Mouse (Mus musculus) midbrain, embryonic 15.5 days (tissue): ENCODE results near the gene Negr1. TPM values are rescaled to one million over a fixed set of nuclear protein-coding genes. Genes with fewer than 3 reads are reported as not detected.

ENCODE experiments used
- ATAC-seq: fragments of 200-750 bp; cut with Nextera tagmentation; replicated peaks from 2 replicates; pipeline ENCODE4 v1.8.0; 2017; ENCODE audit warnings: moderate TSS enrichment
- H3K27ac ChIP-seq: fragments of 300-500 bp; sonication (generic); 2 replicates; pipeline ENCODE4 v1.5.1; 2015; ENCODE audit warnings: mild to moderate bottlenecking, inconsistent platforms
- H3K27me3 ChIP-seq: fragments of 300-500 bp; sonication (generic); replicated peaks from 2 replicates; pipeline ENCODE4 v1.6.1; 2015; ENCODE audit warnings: inconsistent platforms
- H3K36me3 ChIP-seq: fragments of 300-500 bp; sonication (generic); replicated peaks from 2 replicates; pipeline ENCODE4 v1.6.1; 2015; ENCODE audit warnings: inconsistent platforms
- H3K4me1 ChIP-seq: fragments of 300-500 bp; sonication (generic); 2 replicates; pipeline ENCODE4 v1.6.1; 2015; ENCODE audit warnings: inconsistent platforms
- H3K4me2 ChIP-seq: fragments of 300-500 bp; sonication (generic); 2 replicates; pipeline ENCODE4 v1.6.1; 2015; ENCODE audit warnings: inconsistent platforms, mild to moderate bottlenecking, moderate library complexity
- H3K4me3 ChIP-seq: fragments of 300-500 bp; sonication (generic); 2 replicates; pipeline ENCODE4 v1.5.1; 2015; ENCODE audit warnings: mild to moderate bottlenecking, inconsistent platforms
- H3K9ac ChIP-seq: fragments of 300-500 bp; sonication (generic); 2 replicates; pipeline ENCODE4 v1.6.1; 2015; ENCODE audit warnings: mild to moderate bottlenecking, inconsistent platforms
- H3K9me3 ChIP-seq: fragments of 300-500 bp; sonication (generic); 2 replicates; pipeline ENCODE4 v1.6.1; 2016; ENCODE audit warnings: inconsistent platforms
- WGBS: fragments of 180-500 bp; shearing (Covaris S2); methylation state at CpG from one replicate; pipeline ENCODE4 v1.1.7; 2015; ENCODE audit warnings: mixed read lengths; 5-methylcytosine and 5-hydroxymethylcytosine counted together
- polyA plus RNA-seq: library from polyadenylated mRNA; unstranded; fragments of >200 nt; fragmentation: Nextera tagmentation; extraction: Ambion mirVana; gene quantifications from 2 replicates; pipeline ENCODE4 v1.2.1, GENCODE M21; 2015

Gene Negr1
- polyA plus RNA-seq, 1 experiment from 2014 or later, result 69.4 TPM

DNA sequence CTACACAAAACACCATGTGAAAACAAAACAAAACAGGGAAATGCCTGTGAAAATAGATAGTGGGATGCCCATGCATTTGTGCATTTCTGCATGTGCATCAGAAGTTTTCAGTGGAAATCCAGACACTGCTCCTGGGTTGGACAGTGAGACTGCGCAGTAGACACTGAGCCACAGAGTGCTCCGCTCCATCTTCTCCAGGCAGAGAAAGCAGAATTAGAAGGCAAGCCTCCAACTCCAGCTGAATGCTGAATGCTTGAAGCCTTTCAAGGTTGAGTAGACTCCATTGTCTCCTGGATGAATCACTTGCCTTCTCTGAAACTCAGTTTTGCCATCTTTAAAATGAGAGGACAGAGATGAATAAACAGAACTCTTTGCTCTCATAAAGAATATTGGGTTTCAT is 546.6 kb downstream of the Negr1 start:
- Histone ChIP-seq H3K27ac (no peak overlapping the region), H3K9me3 (no peaks in the 10 kb centered on the region), H3K4me3 (no peak overlapping the region), H3K27me3 (no peaks in the 10 kb centered on the region), H3K9ac (no peak overlapping the region), H3K4me1 (no peaks in the 10 kb centered on the region), H3K4me2 (no peak overlapping the region), H3K36me3 (no peaks in the 10 kb centered on the region)
- ATAC-seq, result no peak
- WGBS, result 84% methylated on average over 2 of the region's 2 CpGs

DNA sequence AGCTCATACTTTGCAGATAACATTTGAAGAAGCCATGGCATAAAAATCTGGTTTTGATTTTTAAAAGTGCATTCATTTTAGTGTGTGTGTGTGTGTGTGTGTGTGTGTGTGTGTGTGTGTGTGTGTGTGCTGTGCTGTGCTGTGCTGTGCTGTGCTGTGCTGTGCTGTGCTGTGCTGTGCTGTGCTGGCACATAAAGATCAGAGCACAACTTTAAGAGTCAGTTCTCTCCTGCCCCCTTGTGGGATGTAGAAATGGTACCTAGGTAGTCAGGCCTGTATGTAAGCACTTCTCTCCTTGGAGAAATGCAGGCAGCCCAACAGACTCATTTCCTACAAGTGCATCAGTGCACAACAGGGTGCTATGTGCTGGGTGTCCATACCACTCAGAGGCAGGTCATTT is 547.7 kb downstream of the Negr1 start:
- Histone ChIP-seq H3K9me3 (no peaks in the 10 kb centered on the region), H3K4me1 (no peaks in the 10 kb centered on the region), H3K9ac (no peak overlapping the region), H3K4me3 (no peak overlapping the region), H3K27ac (no peak overlapping the region), H3K36me3 (no peaks in the 10 kb centered on the region), H3K27me3 (no peaks in the 10 kb centered on the region), H3K4me2 (no peak overlapping the region)
- peak; percentile 89 for ATAC-seq

DNA sequence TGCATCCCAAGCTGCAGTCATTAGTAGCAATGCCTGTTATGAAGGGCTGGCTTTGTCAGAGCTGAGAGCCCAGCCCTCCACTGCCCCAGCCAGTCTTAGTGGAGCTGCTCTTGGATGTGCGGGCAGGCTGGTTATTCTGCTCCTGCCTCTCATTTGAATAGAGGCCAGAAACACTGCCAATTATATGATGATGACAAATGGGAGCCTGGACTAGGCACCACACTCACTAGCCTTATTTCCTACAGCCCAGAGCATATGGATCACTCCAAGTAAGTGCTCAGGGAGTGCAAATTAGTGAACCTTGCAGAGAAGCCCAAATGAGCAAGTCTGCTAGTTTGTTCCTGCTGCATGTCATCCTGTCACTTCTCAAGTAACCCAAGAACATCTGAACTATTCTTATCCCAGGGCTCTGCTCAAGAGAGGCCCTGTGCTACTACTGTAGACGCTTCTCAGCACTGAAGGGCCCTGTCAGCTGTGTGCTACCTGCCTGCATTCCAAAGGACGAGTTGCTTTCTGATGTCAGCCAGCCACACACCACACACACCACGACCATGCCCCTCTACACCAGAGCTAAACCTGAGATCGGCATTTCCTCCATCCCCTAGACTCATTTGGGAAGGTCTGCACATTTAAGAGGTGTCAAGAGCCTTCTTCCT is 553.6 kb downstream of the Negr1 start:
- WGBS, result 58% methylated on average over 5 of the region's 5 CpGs
- Histone ChIP-seq H3K9ac (no peak overlapping the region), H3K27ac (peak overlapping the region; percentile 23), H3K36me3 (no peaks in the 10 kb centered on the region), H3K9me3 (no peaks in the 10 kb centered on the region), H3K4me3 (no peak overlapping the region), H3K27me3 (no peaks in the 10 kb centered on the region), H3K4me1 (peaks cover 5% of the 10 kb centered on the region; the same call in 1 of the 2 replicates), H3K4me2 (no peak overlapping the region)
- peak; percentile 83; the same call in 1 of the 2 replicates for ATAC-seq

DNA sequence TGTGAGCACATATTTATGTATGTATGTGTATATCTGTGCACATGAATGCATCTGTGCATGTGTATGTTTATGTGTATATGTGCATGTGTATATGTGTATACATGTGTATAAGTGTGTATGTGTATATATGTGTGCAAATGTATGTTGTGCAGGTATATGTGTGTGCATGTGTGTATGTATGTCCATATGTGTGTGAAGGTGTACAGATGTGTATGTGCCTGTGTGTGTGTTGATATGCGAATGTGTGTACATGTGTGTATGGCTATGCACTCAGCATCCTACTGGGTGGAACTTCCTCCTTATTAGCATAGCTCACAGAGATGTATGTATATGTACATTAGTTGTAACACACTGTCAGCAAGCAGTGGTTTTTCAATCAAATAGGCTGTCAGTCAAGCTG is 554.4 kb downstream of the Negr1 start:
- no peak overlapping the region for H3K4me2 ChIP-seq
- H3K9me3 ChIP-seq, result no peaks in the 10 kb centered on the region
- no peaks in the 10 kb centered on the region for H3K27me3 ChIP-seq
- peak overlapping the region; percentile 23; the same call in 1 of the 2 replicates for H3K27ac ChIP-seq
- WGBS, result 97% methylated on average over 1 of the region's 1 CpGs
- H3K36me3 ChIP-seq, result no peaks in the 10 kb centered on the region
- no peak overlapping the region for H3K9ac ChIP-seq
- 0 out of 2 replicates have a peak, but pooled peaks have one; percentile 33 for ATAC-seq
- H3K4me3 ChIP-seq, result no peak overlapping the region
- H3K4me1 ChIP-seq, result peaks cover 5% of the 10 kb centered on the region; the same call in 1 of the 2 replicates

DNA sequence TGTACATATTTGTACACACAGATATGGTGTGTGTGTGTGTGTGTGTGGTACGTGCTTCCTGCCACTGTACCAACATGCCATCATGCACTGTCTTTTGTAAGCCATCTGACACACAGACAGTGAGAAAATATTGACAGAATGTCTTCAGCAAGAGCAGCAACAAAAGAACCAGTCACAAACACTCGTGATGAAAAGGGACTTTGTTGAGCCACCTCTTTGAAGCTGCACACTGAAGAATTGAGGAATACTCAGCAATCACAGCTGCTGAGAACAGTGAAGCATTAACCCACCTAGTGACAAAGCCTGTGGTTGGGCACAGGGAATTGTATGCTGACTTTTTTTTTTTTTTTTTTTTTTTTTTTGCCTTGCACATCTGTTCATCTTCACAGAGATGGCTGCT is 558.3 kb downstream of the Negr1 start:
- H3K27ac ChIP-seq, result no peak overlapping the region
- H3K4me1 ChIP-seq, result peaks cover 5% of the 10 kb centered on the region; the same call in 1 of the 2 replicates
- 42% methylated on average over 2 of the region's 2 CpGs for WGBS
- H3K36me3 ChIP-seq, result no peaks in the 10 kb centered on the region
- 0 out of 2 replicates have a peak, but pooled peaks have one; percentile 24 for ATAC-seq
- no peaks in the 10 kb centered on the region for H3K27me3 ChIP-seq
- no peak overlapping the region for H3K4me2 ChIP-seq
- no peak overlapping the region for H3K4me3 ChIP-seq
- H3K9ac ChIP-seq, result no peak overlapping the region
- H3K9me3 ChIP-seq, result no peaks in the 10 kb centered on the region

DNA sequence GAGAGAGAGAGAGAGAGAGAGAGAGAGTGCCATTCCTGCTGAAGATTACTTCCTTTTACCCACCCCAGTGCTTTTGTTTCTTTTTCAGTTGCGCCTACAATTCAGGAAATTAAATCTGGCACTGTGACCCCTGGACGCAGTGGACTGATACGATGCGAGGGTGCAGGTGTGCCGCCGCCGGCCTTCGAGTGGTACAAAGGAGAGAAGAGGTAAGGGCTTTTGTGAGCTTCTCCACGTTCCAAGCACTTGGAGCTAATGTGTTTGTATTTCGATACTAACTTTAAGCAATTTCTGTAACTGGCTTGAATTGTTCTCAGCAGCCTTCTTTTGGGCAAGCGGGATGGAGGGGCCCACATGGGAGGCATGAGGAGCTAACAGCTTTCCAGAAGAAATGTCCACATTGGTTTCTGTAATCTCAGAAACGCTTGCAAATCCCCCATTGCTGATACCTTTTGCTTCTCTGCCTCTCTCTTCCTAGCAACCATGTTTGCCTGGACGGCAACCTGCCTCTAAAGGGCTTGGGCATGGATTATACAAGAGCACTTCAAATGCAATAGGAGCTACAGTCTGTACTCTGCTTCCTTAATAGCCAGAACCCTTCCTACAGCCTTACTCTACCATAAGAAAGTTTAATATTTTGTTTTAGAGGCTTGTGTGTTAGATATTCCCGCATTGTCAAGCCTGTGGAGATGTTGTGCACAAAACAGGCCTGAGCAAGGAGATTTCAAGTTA is 584.7 kb downstream of the Negr1 start:
- H3K9me3 ChIP-seq, result no peaks in the 10 kb centered on the region
- H3K36me3 ChIP-seq, result no peaks in the 10 kb centered on the region
- ATAC-seq, result no peak
- no peaks in the 10 kb centered on the region for H3K4me1 ChIP-seq
- H3K4me2 ChIP-seq, result no peak overlapping the region
- H3K27me3 ChIP-seq, result no peaks in the 10 kb centered on the region
- no peak overlapping the region for H3K27ac ChIP-seq
- 82% methylated on average over 14 of the region's 14 CpGs for WGBS
- no peak overlapping the region for H3K9ac ChIP-seq
- no peak overlapping the region for H3K4me3 ChIP-seq

DNA sequence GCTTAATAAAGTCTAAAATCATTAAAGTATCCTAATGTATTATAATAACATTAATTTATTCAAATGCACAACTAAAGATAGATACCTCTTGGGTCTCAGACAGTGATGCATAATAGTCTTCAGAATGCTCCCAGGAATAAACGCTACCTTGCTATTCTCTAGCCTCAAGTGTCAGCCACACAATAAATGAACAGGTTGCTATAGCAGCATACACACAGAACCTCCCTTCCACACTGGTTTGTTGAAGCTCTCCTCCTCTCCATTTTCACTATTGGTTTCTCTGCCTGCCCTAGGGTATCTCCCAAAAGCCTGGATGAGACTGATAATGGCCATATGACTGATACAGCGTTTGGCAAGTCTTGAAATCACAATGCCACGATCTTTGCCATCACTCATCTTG is 593.3 kb downstream of the Negr1 start:
- H3K4me3 ChIP-seq, result no peak overlapping the region
- H3K4me1 ChIP-seq, result 0 out of 2 replicates have a peak, but pooled peaks cover 6% of the 10 kb centered on the region
- 0 out of 2 replicates have a peak overlapping the region, but pooled peaks have one; percentile 47 for H3K27ac ChIP-seq
- H3K36me3 ChIP-seq, result no peaks in the 10 kb centered on the region
- no peak overlapping the region for H3K9ac ChIP-seq
- no peaks in the 10 kb centered on the region for H3K27me3 ChIP-seq
- no peaks in the 10 kb centered on the region for H3K9me3 ChIP-seq
- ATAC-seq, result peak; percentile 62; the same call in 1 of the 2 replicates
- WGBS, result 65% methylated on average over 3 of the region's 3 CpGs
- H3K4me2 ChIP-seq, result no peak overlapping the region

DNA sequence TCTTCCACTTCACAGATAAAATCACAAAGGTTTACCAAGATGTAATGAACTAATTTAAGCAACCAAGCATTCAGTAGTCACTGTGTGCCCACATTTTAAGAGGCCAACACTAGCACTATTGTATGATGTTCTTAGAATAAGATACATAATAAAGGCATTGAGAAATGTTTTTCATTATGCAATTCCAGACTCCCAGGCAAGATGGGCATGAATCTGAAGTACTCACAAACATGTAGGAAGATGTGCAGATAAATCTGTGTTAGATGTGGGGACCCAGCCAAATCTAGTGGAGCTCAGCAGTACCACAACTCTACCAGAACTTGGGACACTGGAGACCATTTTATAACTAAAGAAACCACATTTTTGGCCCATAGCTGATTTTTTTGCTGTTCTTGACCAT is 593.9 kb downstream of the Negr1 start:
- Histone ChIP-seq H3K27ac (peak overlapping the region; percentile 47; the same call in 1 of the 2 replicates), H3K4me2 (no peak overlapping the region), H3K9ac (no peak overlapping the region), H3K27me3 (no peaks in the 10 kb centered on the region), H3K36me3 (no peaks in the 10 kb centered on the region), H3K4me1 (0 out of 2 replicates have a peak, but pooled peaks cover 6% of the 10 kb centered on the region), H3K9me3 (no peaks in the 10 kb centered on the region), H3K4me3 (no peak overlapping the region)
- no peak for ATAC-seq

DNA sequence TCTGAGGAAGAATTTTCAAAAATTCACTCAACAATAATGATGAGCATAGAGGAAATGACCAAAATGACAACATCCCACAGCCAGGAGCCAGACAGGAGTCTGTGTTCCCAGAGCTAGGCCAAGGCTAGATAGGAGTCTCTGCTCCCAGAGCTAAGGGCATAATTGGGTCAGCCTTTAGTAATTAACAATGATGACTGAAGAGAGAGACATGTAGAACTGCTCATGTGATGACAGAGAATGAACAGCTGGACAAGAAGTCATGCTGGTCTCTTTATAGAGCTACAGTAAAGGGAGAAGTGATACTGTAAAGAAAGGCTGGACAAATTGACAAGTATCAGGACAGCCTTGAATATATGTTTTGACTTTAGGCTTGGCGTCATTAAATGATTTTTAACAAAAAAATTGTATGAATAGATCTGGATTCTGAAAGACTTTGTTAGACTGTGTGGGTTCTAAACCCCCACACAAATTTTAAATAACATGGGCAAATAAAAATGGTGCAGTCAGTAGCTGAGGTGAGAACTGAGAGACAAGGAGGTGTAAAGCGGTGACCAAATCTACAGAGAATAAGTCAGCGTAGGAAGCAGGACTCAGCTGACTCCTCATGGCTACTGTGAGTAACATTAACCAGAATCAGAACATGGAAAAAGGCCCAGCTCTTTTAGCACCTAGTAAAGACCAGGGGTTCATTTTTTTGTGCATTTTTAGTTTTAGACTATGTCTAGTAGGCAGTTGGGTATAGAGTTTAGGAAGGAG is 603.4 kb downstream of the Negr1 start:
- WGBS, result 92% methylated on average over 3 of the region's 3 CpGs
- Histone ChIP-seq H3K9ac (no peak overlapping the region), H3K9me3 (no peaks in the 10 kb centered on the region), H3K4me3 (no peak overlapping the region), H3K27me3 (no peaks in the 10 kb centered on the region), H3K4me1 (no peaks in the 10 kb centered on the region), H3K36me3 (no peaks in the 10 kb centered on the region), H3K4me2 (no peak overlapping the region), H3K27ac (no peak overlapping the region)
- no peak for ATAC-seq

DNA sequence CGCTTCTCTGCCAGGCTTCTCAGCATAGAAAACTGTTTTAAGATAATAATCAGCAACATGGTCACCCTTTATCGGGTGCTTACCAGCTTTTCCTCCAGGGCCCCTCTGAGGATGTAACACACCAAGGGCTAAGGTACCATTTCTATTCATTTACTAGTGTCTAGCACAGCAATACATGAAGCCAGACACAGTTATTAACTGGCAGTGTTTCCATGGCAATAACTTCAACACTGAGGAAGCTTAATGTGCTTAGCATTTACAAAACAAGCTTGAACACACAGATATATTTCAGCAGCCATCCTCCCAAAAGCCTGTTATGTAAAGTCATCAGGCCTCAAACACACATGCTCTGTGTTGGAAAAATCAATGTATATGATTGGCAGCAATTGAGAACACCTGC is 620.4 kb downstream of the Negr1 start:
- H3K36me3 ChIP-seq, result no peaks in the 10 kb centered on the region
- peak overlapping the region; percentile 35 for H3K27ac ChIP-seq
- no peak overlapping the region for H3K4me2 ChIP-seq
- WGBS, result 65% methylated on average over 2 of the region's 2 CpGs
- peaks cover 11% of the 10 kb centered on the region; the same call in 1 of the 2 replicates for H3K4me1 ChIP-seq
- no peak overlapping the region for H3K9ac ChIP-seq
- H3K9me3 ChIP-seq, result no peaks in the 10 kb centered on the region
- no peak overlapping the region for H3K4me3 ChIP-seq
- no peaks in the 10 kb centered on the region for H3K27me3 ChIP-seq
- peak; percentile 78 for ATAC-seq

DNA sequence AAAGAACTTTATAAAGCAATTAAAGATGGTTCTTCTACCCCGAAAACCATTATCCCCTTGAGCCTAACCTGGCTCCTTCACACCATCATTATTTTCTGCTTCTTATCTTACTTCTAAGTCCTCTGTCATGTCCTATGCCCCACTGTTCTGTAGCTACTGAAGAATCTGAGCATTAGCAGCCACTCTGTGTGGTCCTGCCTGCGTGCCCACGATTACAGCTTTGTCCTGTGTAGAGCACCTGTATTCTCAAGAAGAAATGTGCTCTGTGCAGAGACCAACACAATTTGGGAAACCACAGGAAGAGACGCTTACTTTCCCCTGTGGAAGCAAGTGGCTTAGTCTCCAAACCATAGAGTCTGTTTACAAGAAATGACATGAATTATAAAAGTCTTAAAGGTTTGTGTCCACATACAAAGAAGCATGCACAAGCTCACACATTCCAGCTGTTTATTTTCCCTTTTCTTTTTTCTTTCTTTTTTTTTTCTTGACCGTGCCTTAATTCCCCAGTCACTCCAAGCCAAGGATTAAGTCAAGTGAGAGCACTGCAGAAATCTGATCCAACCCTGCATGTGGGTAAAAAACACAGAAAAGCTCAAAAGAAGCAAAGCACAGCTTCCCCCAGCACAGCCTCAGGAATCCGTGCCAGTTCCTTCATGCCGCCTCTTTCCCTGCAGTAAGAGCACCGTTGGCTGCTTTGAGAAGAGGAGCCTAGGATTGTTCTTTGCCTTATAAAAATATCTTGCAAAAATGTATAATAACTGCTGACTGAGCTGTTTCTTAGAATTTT is 627.5 kb downstream of the Negr1 start:
- H3K9ac ChIP-seq, result no peak overlapping the region
- H3K4me3 ChIP-seq, result no peak overlapping the region
- H3K36me3 ChIP-seq, result no peaks in the 10 kb centered on the region
- H3K27me3 ChIP-seq, result no peaks in the 10 kb centered on the region
- peak overlapping the region; percentile 45 for H3K27ac ChIP-seq
- no peak overlapping the region for H3K4me2 ChIP-seq
- H3K9me3 ChIP-seq, result no peaks in the 10 kb centered on the region
- 36% methylated on average over 8 of the region's 8 CpGs for WGBS
- no peak for ATAC-seq
- peaks cover 9% of the 10 kb centered on the region for H3K4me1 ChIP-seq

DNA sequence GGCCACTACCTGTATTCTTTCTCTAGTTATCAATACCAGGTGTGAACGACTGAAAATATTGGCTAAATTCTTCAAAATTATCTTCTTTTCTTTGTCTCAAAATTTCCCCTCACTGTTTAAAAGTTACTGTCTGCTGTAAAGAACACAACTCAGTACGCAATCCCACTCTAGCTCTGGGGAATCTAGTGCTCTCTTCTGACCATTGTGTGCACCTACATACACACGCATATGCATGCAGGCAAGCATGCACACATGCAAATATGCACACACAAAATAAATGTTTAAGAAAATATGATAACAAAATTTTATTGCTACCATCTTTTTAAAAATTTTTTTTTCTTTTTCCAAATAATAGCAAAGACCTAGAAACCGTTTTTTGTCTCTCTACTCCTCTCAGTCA is 628.2 kb downstream of the Negr1 start:
- ATAC-seq, result no peak
- no peaks in the 10 kb centered on the region for H3K27me3 ChIP-seq
- H3K9ac ChIP-seq, result no peak overlapping the region
- WGBS, result 80% methylated on average over 4 of the region's 4 CpGs
- H3K4me3 ChIP-seq, result no peak overlapping the region
- H3K36me3 ChIP-seq, result no peaks in the 10 kb centered on the region
- no peaks in the 10 kb centered on the region for H3K9me3 ChIP-seq
- H3K4me1 ChIP-seq, result peaks cover 9% of the 10 kb centered on the region
- H3K27ac ChIP-seq, result no peak overlapping the region
- H3K4me2 ChIP-seq, result no peak overlapping the region
